Mouse (Mus musculus): ENCODE measurements around the gene Srgap2. TPM values are rescaled to one million over a fixed set of nuclear protein-coding genes. Genes with fewer than 3 reads are reported as not detected.

Srgap2 gene
- total RNA-seq, 2 experiments from 2014 or later: 116 to 117 TPM

DNA sequence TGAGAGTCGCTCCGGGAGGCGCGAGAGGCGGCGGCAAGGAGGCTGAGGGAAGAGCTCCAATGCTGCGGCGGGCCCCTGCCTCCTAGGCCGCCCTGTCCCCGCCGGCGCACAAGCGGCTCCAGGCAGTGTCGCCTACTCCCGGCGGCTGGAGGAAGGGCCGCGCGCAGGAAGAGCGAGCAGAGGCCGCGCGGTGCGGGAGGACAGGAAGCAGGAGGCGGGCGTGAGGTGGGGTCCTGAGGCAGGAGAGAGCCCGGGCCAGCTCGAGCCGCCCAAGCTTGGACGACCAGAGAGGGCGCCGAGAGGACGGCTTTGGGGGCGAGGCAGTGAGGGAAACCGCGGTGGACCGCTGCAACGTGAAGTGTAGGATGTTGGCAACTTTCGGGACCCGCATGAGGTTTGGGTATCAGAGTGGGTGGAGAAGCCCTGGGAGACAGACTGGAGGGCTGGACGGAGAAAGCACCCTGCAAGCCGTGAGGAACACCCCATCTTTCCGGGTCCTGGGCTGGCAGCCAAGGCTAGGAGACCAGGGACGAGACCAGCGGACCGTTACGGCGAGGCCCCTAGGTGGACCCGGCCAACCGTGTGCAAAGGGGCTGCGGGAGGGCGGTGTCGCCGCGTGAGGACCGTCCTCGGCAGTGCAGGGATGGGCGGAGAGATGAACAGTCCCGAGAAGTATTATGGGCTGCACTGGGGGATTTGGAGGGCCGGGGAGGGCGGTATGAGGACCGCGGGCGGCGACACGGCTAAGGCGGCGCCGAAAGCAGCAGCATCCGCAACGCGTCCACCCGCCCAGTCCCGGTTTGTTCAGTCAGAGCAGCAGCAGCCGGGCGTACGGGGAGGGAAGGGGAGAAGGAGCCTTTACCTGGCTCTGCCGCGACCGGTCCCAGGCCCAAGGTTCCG is 531 bp downstream of the Srgap2 start:
- DNase-seq (ENCODE audit: low spot score in 2 of 2): peak in 1 of 2 experiments; percentile 76

- DNase-seq (ENCODE audit: low spot score in 2 of 2): peak; percentile 55 to 58
Measured at GRCm38 (mm10) chr1:131525586-131526271, 1.4 kb downstream of the Srgap2 start.

DNA sequence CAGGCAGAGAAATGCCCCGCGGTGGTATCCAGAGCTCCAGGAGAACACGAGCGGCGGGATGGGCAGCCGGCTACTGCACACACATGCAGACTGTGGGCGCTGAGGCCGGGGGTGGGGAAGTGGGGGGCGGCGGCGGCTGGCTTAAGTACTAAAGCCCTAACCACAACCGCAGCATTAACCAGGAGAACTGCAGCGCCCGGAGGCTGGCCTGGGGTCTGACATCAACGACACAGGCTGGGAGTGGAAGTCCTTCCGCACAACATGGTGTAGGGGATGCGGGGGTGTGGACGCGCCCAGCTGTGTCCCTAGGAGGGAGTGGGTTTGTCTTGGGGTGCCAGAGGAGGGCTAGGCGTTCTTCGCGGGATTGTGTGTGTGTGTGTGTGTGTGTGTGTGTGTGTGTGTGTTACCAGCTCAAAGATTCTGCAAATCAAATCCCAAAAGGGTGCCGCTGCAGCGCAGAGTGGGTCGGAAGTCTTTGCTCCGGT is 2.0 kb downstream of the Srgap2 start:
- DNase-seq (ENCODE audit: low spot score in 2 of 2): peak; percentile 45 to 54

DNA sequence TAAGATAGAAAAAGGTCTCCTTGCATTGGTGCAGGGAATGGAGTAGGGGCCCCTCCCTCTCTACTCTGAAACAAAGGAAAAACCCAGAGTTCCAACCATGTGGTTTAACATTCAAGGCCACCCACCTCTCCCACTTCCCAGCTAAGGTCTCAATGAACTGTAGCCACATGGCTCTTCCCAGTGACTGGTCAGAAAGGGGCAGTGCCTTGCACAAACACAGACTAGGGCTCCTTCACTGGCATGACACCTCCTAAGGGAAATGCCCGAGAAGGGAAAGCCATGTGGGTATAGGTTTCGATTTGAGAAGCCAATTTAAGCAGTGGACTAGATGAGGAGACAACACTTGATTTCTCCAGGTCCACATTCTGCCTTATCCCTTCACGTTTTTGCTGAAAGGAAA is 3.4 kb downstream of the Srgap2 start:
- DNase-seq (ENCODE audit: low spot score in 2 of 2): peak in 1 of 2 experiments; percentile 28

DNA sequence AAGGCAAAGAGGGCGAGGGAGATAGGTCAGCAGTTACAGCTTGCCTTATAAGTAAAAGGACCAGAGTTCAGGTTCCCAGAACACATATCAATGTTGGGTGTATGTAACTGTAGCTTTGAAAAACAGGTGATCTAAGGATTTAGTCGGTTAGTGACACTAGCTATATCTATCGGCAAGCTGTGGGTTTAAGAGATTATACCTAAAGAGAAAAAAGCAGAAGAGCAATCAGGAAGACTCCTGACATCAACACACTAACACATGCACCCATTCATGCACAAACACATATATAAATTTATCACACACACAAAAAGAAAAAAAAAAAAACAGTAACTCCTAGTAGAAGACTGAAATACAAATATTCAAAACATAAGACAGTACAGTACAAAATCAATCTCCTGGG is 10.6 kb downstream of the Srgap2 start:
- no peak for DNase-seq (ENCODE audit: low spot score in 2 of 2)

DNA sequence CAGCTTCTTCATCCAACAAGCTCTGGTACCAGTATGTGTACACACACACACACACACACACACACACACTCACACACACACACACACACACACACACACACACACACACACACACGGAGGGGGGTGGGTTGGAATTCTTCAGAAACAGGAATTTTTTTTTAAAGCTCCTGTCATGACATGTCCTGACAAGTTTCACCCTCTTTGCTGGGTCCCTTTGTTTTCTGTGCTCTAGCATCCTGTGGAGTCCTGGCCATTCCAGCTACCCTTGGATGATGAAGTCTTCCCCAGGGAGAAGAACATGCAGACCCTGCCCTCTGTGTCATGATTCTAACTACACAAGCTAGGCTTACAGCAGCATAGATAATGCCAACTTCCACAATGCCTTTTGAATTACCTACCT is 13.0 kb downstream of the Srgap2 start:
- no peak for DNase-seq (ENCODE audit: low spot score in 2 of 2)

DNA sequence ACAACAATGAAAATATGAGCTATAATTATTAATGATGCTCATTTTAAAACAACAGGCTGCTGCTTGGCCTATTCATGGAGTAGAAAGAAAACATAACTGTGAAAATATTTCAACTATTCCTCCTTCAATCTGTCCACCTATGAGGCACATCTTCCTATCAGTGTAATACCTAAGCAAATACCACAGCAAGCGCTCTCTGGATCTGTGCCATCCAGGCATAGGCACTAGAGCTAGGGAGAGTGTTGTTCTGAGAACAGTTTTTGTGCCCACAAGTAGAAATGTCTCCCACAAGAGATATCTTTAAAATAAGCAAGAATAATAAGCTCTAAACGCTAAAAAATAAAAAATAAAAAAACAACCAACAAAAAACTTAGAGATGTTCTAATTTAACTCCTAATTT is 14.0 kb downstream of the Srgap2 start:
- DNase-seq (ENCODE audit: low spot score in 2 of 2): no peak

DNA sequence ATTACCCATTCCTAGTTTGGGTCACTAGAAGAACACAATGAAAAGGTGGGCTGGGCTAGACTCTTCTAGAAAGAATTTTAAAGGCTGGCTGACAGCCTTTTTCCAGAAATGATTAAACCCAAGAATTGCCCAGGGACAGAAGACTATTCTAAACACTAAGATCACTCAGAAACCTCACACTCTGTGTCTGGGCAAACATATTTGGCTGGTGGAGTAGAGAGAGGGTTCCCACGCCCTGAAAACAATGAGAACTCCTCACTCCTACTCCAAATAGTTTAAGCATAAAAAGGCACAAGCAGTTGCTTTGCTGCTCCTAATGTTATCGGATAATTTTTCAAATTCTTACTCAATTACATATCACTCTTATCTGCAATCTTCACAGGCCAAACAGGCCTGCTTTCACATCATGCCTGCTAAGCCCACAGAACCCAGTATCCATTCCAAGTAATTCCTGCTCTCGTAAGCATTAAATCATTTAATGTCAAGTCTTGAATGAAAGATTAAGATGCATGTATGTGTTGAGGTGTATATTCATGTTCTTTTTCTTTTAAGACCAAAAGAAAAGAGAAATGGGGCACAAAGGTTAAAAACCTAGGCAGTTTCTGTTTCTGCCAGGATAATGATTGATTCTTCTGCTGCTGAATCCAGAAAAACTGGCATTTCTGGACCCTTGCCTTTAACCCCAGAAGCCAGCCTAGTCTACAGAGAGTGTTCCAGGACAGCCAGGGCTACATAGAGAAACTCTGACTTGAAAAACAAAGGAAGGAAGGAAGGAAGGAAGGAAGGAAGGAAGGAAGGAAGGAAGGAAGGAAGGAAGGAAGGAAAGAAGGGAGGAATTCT is 15.3 kb downstream of the Srgap2 start:
- no peak for DNase-seq (ENCODE audit: low spot score in 2 of 2)

GRCm38 (mm10) chr1:131511131-131511530 is 16.0 kb downstream of the Srgap2 start:
- no peak for DNase-seq (ENCODE audit: low spot score in 2 of 2)

- no peak for DNase-seq (ENCODE audit: low spot score in 2 of 2)
Measured at GRCm38 (mm10) chr1:131501681-131502080, 25.5 kb downstream of the Srgap2 start.

GRCm38 (mm10) chr1:131498231-131498630 is 28.9 kb downstream of the Srgap2 start:
- no peak for DNase-seq (ENCODE audit: low spot score in 2 of 2)

- no peak for DNase-seq (ENCODE audit: low spot score in 2 of 2)
Measured at GRCm38 (mm10) chr1:131493966-131494898, 32.9 kb downstream of the Srgap2 start.

DNA sequence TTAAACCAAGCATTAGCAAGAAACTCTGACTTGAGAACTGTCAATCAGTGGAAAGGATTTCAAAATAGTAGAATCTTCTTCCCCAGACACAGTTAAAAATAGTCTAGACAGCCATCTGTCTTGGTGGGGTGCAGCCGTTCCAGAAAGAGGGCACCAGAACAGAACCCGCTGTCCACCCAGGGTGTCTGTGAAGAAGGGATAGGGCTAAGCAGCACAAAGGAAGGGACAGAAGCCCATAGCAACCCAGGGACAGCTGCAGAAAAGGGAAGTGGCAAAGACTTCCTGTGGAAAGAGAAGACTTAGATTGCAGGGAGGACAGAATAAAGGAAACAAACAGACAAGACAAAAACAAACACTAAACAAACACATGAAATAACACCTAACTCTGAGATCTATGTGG is 34.8 kb downstream of the Srgap2 start:
- peak in 1 of 2 experiments; percentile 31 for DNase-seq (ENCODE audit: low spot score in 2 of 2)

DNA sequence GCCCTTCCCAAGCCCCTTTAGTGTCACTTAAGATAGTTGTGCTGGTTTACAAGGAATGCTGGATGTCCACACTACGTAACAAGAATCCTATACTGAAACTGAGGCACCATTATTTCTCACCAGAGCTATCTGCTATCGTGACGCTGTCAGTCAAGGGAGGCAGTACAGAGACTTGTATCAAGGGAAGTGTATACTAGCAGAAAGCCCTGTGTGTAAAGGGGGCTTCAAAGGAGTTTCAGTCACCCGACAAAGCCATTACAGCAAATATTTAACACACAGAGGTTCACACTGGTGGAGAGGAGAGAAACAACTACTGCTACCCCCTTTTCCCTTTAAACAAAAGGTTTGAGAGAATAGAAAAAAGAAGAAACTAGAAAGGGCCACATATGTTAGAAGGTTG is 35.6 kb downstream of the Srgap2 start:
- DNase-seq (ENCODE audit: low spot score in 2 of 2): no peak

DNA sequence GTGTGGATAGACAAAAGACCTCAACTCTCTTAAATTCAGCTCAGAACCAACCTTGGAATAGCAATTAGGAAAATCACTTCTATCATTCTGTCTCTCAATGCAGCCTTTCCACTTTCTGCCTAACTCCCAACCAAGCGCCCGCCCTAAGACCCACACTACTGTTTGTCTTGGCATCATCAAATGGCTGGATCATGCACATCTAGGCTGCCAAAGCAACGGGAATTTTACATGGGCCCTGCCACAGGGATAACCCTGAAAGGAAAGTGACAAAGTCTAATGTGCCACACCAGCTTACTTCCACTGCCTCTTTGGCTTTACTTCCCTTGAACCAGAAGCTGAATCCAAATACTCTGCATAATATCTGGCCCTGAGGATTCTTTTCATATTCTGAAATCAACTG is 37.8 kb downstream of the Srgap2 start:
- DNase-seq (ENCODE audit: low spot score in 2 of 2): no peak

DNA sequence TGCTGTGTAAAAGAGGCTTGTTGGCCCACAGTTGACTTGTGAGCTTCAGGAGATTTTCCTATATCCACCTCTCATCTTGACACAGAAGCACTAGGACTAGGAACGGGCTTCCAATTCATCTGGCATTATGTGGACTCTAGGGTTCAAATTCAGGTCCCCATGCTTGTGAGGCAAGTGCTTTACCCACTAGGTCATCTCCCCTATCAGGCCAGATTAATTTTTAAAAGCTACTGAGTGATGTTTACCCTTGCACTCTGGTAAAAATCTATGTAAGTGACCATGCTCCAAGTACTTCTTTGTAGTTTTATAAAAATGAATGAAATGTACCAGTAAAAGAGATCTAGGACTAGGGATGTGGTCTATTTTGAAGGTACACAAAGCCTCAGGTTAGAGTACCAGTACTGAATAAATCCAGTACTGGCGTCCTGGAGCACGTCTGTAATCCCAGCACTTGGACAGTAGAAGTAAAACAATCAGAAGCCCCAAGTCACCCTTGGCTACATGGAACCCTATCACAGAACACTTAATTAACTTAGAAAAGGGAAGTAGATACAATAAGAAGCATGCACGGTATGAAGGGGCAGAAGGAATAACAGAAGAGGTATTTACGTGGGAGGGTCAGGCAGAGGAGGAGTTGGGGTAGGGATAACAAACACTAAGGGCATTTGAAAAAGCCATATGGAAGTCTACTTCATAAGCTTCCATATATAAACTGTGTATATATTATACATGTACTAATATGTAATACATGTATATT is 40.9 kb downstream of the Srgap2 start:
- no peak for DNase-seq (ENCODE audit: low spot score in 2 of 2)

- peak in 1 of 2 experiments; percentile 42 for DNase-seq (ENCODE audit: low spot score in 2 of 2)
Measured at GRCm38 (mm10) chr1:131482242-131482641, 44.9 kb downstream of the Srgap2 start.

GRCm38 (mm10) chr1:131481391-131481790 is 45.8 kb downstream of the Srgap2 start:
- DNase-seq (ENCODE audit: low spot score in 2 of 2): no peak

GRCm38 (mm10) chr1:131478770-131479305 is 48.3 kb downstream of the Srgap2 start:
- no peak for DNase-seq (ENCODE audit: low spot score in 2 of 2)
